Mouse (Mus musculus) megakaryocyte, adult 5-6 weeks (primary cell): ENCODE data around the gene Mcee. TPM values are rescaled to one million over a fixed set of nuclear protein-coding genes. Genes with fewer than 3 reads are reported as not detected.

Source experiments
- ATAC-seq: 2 replicates; pipeline ENCODE4 v1.8.0; 2016; ENCODE audit warnings: mild to moderate bottlenecking, inconsistent platforms; ENCODE audit not compliant: poor library complexity, severe bottlenecking
- total RNA-seq, 2 experiments: library from RNA; stranded (forward) in 1 of 2; stranded (reverse) in 1 of 2; fragments of 153-499, 151-499 nt in 1 of 2; fragments of 221-1000, 200-1000 nt in 1 of 2; gene quantifications; 2 replicates each; pipeline versions ENCODE4 v1.2.3 to v1.2.4; 2015 to 2017

The Mcee gene
- total RNA-seq (2015) = 59.7 and 65.8 TPM in 2 replicates
- total RNA-seq (2017) = 79.4 and 86.7 TPM in 2 replicates

DNA sequence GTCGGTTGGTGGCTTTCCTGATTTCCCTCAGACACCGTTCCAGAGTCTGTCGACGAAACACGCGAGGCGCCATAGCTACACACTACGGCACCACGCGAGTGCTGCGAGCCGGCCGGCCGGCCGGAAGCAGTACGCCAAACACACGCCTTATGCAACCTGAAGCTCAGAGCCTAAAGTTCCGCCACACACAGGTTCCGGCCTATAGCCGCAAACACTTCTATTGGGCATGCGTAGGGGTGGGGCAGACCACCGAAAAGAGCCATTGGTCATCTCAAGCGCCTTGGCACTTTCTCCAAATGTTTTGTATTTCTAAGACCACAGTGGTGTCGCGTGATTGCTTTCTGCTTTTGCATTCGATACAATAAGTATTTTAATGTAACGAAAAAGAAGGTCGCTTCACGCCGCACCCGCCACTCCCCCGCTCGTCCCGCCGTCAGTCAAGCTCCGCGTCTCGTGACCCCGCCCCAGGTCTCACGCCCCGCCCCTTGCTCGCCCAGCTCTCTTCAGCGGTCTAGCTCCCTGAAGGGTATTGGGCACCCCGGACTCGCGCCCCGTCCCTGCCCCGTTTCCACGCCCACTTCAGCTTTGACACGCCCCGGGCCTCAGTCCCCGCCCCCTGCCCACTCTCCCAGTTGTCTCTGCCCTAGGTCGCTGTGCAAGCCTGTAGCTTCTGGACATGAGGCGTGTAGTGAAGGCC, at the start of gene Mcee, which contains the start of gene Mphosph10:
Gene Mcee (plus strand): TSS at position 486 of the 697 bp plus-strand sequence.
Gene Mphosph10 (minus strand): TSS at position 147 of the 697 bp plus-strand sequence.
- ATAC-seq = peak; percentile 87

DNA sequence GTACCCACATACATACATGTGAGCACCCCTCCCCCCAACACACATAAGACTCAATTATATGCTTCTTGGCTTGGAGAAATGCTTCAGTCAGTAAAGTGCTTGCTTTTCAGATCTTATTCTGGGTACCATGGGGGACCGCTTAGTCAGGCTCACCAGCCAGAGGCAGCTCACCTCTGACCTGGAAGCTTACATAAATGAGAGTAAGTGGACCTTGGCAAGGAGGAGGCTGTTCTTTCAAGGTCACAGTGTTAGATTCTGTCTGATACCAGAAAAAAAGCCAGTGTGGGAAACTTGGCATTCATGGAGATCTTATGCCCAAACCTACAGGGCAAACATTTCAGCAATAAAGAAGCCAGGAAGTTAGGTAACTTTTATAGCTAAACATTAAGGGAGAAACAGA, 44.6 kb upstream of the Mcee start:
- ATAC-seq = no peak

DNA sequence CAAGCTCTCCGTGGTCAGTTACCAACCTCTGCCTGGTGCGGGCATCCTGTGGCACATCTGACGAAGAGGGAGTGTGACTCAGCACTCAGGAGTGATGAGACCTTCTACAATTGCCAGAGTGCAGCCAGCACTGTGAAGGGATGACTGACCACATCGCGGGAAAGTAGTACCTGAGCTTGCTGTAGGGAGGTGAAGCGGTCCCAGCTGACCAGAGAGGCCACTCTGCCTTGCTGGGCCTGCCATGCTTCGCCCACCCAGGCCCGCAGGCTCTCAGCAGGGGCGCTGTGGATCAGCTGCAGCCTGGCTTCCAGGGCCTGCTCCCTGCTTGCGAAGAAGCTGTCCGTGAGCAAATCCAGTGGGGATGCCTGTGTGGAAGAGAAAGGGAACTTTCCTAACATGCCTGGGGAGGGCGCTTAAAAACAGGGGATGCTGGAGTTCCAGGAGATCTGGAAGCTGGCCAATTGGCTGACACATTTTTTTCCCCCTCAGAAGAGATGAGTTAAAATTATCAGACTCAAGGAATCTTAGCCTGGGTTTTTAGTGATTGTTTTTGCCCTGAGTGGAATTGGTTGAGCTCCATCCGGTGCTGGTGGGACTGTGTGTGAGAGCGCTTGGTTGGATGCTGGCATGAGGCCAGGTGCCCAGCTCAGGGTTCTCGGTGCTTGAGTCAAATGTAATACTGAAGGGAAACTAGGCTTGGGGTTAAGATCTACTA, 43.1 kb upstream of the Mcee start:
- no peak for ATAC-seq

DNA sequence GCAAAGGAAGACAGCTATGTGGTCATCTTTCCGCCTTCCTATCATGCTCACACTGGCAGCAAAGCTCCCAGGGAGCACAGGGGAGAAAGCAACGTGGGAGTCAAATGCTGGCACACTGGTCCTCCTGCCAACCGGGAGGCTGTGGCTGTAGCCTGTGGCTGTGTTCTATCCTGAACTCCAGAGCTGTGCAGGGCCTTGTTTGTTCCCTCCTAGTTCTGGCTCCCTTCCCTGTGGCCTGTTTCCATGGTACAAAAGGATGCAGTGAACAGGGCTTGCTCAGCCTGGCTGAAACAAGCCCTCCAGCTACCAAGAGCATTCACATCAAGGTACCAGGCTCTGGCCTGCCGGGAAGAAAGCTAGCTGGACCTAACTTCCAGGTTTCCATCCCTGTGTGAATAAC, 41.3 kb upstream of the Mcee start:
- ATAC-seq = no peak

DNA sequence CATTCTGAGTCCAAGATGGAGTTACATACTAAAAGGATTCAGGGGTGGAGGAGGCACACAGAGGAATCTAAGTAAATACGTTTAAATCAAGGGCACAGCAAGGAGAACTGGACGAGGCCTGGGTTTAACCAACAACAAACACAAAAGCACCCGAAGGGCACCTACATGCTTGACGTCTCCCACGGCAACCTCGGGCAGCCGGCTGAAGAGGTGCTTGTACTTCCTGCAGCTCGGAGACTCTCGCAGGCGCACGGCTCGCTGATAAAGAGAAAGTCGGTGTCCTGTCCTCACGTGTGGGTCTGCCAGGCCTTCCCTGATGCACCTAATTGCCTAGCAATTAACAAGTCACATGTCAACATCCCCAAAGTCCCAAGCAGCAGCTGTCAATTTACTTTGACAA, 38.2 kb upstream of the Mcee start:
- no peak for ATAC-seq

DNA sequence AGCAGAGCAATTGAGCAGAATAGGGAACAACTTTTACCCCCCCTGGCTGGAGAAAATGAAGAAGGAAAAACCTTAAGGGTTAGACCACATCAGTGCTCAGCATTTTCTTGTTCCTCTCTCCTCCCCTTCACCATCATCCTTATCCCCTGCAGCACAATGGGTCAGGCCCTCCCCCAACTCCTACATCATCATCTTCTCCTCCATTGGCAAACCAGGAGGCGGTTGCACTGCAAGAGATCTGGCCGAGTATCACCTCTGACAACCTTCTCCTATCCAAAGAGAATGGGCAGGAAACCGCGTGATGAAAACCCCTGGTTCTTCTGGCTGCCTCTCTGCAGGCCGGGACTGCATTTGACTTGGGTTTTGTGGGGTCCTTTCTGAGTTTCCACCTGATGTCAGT, 35.7 kb upstream of the Mcee start:
- no peak for ATAC-seq

DNA sequence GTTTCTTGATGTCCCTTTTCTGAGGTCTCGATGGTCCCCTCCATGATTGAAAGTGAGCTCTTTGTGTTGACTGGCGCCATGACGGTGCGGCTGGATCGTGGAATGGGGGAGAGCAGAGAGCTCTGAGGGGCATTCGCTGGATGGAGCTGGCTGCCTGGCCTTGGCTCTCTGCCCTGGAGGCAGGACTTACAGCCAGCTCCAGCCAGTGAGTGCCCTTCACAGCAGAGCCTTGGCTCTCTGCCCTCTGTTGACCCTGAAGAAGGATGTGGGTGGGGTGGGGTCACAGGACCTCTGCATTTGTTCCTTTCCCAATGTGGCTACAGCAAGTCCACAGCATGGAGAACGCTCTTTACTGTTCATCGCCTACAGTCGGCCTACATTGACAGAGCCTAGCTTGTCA, 35.0 kb upstream of the Mcee start:
- no peak for ATAC-seq

DNA sequence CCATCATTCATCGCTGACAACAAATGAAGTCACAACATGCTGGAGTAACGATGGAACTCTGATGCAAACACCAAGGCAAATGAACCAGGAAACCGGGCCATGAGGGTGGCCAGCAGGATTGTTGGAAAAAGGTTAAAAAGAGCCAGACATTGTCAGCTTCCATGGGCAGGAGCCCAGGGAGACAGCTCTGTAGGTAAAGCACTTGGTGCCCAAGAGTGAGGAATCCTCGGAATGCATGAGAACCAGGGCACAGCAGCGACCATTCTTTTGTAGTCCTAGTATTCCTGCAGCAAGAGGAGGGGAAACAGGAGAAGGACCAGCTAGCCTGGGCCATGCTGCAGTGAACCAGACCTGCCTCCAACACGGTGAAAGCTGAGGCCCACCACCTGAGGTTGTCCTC, 33.7 kb upstream of the Mcee start:
- no peak for ATAC-seq

DNA sequence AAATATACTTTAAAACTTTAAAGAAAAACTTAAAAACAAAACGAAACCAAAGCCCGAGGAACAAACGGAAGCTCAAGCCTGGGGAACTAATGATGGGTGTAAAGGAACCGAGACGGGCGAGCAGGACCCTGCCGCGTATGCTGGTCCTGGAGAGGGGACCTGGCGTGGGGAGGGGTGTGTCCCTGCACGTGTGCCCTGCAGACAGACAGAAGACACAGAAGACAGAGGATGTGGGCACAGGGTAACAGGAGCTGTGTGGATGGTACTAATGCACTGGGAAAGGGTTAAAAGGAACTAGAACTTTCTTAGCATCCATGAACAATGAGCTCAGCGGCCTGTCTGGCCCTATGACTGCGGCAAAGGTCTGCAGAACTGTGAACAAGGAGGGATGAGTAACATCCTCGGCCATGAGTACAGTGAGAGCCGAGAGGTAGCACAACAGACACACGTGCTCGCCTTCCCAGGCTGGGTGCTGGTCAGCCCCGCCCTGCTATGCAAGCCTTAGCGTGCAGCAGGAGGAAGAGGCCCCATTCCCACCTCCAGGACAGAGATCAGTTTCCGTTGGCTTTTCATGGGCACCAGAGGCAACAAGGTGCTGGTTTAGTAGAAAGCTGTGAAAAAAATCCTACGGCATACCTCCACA, 32.3 kb upstream of the Mcee start:
- no peak for ATAC-seq

DNA sequence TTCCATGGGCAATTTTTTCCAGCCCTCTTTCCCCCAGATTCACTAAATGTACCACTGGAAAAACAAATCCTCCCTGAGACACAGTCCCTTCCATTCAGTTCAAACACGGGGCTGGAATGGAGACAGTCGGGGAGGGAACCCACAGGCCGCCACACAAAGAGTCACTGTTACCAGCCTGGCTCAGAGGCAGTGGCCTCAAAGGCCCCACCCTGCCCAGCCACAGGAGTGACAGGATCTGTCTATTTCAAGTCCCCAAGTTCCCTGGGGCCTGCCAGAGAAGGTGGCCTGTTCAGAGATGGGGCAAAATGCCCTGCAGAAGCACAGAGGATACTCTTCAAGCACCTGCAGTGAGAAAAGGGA, 31.8 kb upstream of the Mcee start:
- ATAC-seq = no peak

DNA sequence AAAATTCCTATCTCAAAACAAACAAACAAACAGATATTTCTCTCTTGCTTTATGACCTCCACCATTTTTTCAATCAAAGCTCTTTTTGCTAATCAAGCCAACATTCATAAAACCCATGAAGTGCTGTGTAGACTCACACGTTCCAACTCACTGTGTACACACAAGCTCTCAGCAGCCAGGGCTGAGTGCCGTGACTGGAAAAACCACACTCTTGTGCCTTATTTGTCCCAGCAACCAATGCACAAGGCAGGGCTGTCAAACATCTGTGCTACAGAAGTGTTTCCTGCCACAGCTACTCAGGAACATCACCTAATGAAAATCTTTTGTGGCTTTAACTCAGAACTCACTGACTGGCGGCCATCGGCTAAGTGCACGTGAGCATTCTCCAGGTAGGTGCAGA, 26.5 kb upstream of the Mcee start:
- no peak for ATAC-seq

DNA sequence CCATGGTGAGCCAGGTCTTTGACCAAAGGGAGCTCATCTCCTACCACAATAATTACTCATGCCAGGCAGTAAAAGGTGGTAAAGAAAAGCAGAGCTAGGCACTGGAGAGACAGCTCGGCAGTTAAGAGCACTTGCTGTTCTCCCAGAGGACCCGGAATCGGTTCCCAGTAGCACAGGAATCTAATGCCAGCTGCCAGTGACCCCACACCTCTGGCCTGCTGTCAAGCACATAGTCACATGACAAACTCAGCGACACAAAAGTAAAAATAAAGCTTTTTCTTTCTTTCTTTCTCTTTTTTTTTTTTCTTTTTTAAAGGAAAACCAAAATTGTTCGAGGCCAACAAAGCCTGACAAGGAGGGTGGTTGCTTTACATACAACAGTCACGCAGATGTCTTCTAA, 22.6 kb upstream of the Mcee start:
- ATAC-seq = no peak

DNA sequence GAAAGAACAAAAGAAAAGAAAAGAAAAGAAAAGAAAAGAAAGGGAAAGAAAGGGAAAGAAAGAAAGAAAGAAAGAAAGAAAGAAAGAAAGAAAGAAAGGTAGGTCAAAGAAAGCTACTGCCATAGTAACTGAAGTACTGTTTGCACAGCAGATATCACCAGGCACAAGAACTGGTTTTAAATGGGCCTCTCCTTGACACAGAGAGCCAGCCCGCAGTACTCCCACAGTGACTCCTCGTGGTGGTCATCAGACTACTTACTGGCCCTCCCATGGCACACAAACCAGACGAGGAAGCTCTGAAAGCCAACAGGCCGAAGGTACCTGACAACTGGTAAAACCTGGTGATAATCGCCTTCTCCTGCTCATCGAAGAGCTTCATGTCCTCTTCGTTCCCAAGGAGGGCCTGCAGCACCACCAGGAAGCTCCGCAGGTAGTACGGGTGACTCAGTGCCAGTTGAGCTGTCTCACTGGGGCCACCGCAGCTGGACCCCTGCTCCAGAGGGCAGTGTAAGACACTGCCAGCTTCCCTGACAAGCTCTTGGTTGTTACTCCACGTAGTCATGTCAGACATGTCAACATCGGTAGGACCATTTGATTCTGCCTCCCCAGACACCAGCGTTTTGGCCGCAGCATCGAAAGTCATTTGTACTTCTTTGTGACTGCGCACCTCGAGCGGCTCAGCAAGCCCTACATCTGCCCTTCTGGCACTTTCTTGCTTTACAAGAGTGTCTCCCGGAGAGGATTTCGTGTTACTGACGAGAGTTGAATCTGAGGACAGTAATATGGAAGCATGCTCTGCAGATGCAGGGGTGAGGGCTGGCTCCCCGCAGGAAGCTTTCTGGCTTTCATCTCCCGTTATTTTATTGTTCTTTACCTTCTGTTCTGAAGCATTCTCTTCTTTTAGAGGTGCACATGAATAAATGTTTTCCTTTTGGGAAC, 20.2 kb upstream of the Mcee start:
- ATAC-seq = no peak

DNA sequence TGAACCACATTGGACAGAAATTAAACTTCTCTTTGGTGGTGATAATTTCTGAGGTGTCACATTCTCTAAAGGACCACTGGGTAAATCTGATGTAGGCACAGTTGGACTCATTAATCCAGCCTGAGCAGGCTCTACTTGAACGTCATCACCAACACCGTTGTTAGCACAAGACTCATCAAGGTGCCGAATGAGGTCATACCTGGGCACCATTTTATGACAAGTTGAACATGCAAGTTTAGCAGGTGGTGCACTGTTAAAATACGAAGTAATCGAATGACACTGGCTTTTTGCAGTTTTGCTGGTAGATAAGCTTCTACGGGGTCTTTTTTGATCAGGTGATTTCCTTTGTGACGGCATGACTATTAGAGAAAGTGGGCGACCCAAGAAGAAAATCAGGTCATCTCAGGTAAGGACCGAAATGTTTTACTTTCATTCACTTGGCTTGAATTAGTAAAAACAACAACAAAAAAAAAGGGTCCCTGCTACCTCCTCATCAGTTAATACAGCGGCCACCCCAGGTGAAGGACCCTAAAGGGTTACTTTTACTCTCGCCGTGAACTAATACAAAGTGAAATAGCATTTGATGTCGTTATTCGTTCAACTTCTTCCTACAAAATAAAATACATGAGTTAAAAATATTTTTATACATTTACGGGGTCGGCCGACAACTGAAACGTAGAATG, 19.1 kb upstream of the Mcee start:
- peak; percentile 9 for ATAC-seq

DNA sequence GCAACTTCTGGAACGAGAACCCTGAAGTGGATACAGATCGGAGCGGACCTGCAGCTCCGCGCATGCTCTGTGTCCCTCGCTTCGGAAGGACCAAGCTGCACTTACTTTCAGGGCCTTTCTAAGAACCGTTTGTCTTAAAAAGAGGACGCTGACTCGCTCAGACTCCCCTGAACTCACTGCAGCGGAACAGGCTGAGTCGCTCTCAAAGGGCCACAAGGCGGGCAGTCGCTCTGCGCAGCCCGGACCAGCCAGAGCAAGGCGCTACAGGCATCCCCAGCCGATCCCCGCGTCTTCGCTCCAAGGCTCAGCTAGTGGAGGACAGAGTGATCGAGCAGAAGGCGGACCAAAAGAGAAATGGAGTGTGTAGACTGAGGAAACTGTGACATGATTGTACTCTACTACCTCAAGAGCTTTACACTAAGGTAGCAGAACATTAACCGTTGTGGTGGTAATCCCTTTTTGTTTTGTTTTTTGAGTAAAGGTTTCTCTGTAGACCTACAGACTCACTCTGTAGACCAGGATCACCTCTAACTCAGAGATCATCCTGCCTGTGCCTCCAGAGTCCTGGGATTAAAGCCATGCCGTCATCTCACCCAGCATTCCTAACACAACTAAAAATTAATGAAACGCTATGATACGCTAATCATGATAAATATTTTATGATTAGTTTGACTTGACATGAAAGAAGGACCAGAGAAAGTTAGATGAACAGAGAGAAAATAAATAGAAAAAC, 18.4 kb upstream of the Mcee start, which contains the start of gene Fan1:
Gene Fan1 (minus strand): TSS at position 266 of the 733 bp plus-strand sequence.
- ATAC-seq = peak; percentile 100

DNA sequence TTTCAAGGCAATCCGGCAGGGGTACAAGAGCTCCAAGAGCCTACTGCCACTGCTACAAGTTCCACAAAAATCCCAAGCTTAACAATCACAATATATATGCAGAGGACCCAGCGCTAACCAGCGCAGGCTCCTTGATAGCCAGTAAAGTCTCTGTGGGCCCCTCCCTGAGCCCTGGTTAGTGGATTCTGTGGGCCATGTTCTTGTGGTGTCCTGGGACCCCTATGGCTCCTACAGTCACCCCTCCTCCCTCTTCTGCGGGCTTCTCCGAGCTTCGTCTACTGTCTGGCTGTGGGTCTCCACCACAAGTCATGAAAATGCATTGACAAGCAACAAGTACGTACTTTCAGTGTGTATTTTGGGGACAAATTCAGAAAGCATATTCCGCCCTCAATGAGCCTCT, 928 bp upstream of the Mcee start:
- no peak for ATAC-seq

DNA sequence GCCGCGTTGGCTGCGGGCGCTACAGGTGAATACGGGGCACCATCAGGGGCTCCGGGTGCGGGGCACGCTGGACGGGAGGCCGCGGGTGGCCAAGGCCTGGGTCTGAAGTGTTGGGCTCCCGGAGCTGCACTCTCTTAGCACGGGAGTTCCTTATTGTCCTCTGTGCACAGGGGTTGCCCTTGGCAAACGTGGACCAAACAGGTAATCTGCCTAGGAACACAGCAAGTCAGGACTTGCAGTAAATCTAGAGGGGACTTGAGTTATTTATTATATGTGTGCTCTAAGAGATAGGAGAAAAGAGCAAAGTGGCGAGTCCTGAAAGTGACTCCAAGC, 378 bp downstream of the Mcee start:
- ATAC-seq = no peak

DNA sequence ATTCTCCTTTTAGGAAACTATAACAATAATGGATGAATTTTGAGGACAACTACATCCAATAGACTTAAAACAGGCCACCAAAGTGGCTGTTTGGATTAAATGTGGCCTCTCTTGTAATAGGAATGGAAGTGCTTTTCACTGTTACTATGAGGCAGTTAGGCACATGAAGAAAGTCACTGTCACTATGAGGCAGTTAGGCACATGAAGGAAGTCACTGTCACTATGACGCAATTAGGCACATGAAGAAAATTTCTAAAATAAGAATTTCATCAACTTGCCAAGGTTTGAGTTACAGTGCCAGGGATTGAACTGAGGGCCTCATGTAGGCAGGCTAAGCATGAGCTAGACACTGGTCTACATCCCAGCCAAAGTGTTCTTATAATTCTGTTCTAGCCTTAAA, 8.3 kb downstream of the Mcee start:
- peak; percentile 72 for ATAC-seq

DNA sequence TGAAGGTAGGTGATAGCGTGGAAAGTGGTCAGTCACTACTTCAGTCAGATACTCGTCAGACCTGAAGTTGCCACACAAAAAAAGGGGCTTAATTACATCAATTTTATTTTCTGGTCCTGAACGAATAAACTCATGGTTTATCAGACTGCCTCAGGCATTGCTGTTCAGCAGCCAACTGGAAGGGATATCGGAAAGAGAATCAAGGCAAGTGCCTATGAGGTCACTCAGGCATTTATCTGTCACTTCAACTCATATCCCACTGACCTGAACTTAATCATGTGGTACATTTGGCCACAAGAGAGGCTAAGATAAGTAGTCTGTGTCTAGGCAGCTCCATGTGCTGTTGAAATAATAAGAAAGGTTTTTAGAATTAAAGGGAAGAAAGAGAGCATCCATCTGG, 10.0 kb downstream of the Mcee start:
- no peak for ATAC-seq

DNA sequence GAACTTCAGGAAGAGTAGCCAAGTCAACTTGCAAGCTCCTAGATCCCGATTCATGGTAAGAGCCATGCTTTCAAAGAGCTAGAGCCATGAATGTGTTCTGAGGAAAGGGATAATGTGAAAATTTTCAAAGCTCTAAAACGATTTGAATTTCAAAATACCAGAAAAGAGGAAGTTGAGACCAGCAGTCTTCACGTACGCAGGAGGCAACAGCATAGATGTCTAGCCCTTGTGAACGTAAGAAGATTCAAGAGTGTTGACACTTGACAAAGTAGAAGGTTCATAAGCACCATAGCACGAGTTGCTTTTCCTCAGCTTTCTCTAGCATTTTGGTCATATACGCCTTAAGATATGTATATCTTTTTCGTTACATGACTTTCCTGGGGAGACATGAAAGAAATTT, 11.6 kb downstream of the Mcee start:
- ATAC-seq = peak; percentile 62
